Mouse (Mus musculus): ENCODE data around the gene Pcnx3. TPM values are rescaled to one million over a fixed set of nuclear protein-coding genes. Genes with fewer than 3 reads are reported as not detected.

The Pcnx3 gene
- polyA plus RNA-seq, 1 experiment from 2014 or later = 29.1 TPM

DNA sequence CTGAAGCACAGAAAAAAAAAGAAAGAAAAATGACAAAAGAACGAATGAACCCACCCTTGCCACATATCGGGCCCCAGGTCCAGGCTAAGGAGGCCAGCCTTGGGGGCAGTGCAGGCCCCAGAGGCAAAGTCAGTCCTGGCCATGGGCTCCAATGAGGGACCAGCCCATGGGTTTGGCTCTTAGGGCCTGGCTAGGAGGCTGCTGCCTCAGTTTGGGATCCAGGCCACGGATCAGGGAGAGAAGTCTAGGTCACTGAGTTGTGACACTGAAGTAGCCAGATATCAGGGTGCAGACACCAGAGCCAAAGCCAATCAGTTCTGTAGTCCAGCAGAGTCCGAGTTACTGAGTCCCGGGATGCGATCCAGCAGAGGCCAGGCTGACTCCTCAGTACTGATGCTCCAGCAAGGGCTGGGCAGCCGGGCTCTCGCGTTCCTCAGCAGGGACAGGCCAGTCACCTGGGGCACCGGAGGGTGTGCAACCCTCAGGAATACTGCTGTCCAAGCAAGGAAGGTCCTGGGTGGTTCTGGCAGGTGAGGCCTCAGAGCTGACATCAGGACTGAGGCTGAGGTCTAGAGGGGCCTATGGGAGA, 23.9 kb downstream of the Pcnx3 start:
- H3K9ac ChIP-seq (replicated peaks) = no peak overlapping the region
- no peak for ATAC-seq
- peaks cover 52% of the 10 kb centered on the region for H3K36me3 ChIP-seq
- H3K9me3 ChIP-seq = no peaks in the 10 kb centered on the region
- H3K4me2 ChIP-seq (replicated peaks) = no peak overlapping the region
- 92% methylated on average over 10 of the region's 10 CpGs for whole genome bisulfite sequencing
- H3K4me3 ChIP-seq (replicated peaks) = no peak overlapping the region
- no peak overlapping the region for H3K27ac ChIP-seq
- H3K27me3 ChIP-seq = no peaks in the 10 kb centered on the region
- peaks cover 15% of the 10 kb centered on the region for H3K4me1 ChIP-seq (replicated peaks)

GRCm38 (mm10) chr19:5662981-5663913, 25.5 kb downstream of the Pcnx3 start, which contains the start of gene Sipa1:
Gene Sipa1 (minus strand): TSS chr19:5663707.
- H3K9ac ChIP-seq (replicated peaks) = peak within 1 kb of the TSS; percentile 64
- WGBS = 2% methylated on average over 32 of the region's 32 CpGs
- peak within 1 kb of the TSS; percentile 38 for H3K4me3 ChIP-seq (replicated peaks)
- H3K9me3 ChIP-seq = no peaks in the 10 kb centered on the region
- ATAC-seq = peak; percentile 84
- H3K4me1 ChIP-seq (replicated peaks) = peaks cover 15% of the 10 kb centered on the region
- peaks cover 41% of the 10 kb centered on the region for H3K36me3 ChIP-seq
- H3K27ac ChIP-seq = peak within 1 kb of the TSS; percentile 68
- H3K4me2 ChIP-seq (replicated peaks) = peak within 1 kb of the TSS; percentile 57
- H3K27me3 ChIP-seq = no peaks in the 10 kb centered on the region

DNA sequence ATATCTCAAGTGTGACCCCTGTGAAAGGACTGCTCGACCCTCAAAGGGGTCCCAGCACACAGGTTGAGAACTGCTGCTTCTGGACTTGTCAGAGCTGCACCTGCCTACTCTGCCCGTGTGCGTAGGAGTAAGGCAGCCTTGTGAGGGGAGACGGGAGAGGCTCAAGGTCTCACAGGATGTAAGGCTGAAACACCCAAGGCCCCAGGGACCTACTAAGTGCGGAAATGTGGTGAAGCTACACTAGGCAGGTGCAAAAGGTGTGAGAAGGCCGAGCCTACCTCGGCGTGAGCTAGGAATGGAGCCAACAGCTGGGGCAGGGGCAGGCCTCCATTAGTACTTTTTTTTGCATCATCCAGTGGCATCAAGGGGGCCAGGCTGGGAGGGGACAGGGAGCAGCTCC, 26.4 kb downstream of the Pcnx3 start:
- H3K36me3 ChIP-seq = peaks cover 31% of the 10 kb centered on the region
- no peak for ATAC-seq
- H3K27me3 ChIP-seq = no peaks in the 10 kb centered on the region
- H3K4me2 ChIP-seq (replicated peaks) = peak overlapping the region; percentile 57
- WGBS = 80% methylated on average over 8 of the region's 8 CpGs
- no peaks in the 10 kb centered on the region for H3K9me3 ChIP-seq
- H3K4me1 ChIP-seq (replicated peaks) = peaks cover 15% of the 10 kb centered on the region
- peak overlapping the region; percentile 68; the same call in 1 of the 2 replicates for H3K27ac ChIP-seq
- H3K4me3 ChIP-seq (replicated peaks) = peak overlapping the region; percentile 38; the same call in 1 of the 2 replicates
- H3K9ac ChIP-seq (replicated peaks) = peak overlapping the region; percentile 64

DNA sequence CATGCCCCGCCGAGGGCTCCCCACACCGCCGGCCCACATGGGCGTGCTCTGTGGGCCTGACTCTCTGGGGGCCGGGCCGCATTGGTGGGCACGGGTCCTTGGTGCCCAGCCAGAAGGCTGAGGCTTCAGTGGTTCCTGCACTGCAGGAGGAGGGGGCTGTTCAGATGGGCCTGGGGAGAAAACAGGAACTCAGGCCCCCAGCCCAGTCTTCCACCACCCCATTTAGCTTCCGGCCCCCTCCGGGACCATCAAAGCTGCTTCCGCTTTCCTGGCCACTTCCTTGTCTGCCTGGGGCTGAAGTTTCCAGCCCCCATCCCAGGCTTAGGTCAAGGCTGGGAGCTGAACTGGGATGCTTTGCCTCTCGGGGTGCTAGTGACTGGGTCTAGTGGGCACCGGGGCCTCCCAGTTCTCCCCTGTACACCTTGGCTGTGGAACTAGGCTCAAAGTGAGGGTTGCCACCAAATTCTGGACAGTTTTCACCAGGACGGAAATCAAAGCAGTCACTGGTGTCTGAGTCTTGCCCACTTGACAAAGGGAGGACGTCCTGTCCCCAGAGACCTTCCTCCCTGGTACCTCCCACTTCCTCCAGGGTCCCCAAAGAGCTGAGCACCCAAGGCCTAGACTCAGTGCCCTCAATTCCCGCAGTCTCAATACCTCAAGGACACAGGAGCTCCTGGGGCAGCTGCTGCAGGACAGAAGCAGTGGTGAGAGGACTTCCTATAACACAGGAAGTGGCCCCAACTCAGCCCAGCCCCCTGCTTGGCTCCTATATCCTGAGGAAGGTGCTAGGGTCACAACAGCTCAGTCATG, 27.6 kb downstream of the Pcnx3 start:
- H3K27ac ChIP-seq = no peak overlapping the region
- no peak for ATAC-seq
- WGBS = 89% methylated on average over 16 of the region's 16 CpGs

DNA sequence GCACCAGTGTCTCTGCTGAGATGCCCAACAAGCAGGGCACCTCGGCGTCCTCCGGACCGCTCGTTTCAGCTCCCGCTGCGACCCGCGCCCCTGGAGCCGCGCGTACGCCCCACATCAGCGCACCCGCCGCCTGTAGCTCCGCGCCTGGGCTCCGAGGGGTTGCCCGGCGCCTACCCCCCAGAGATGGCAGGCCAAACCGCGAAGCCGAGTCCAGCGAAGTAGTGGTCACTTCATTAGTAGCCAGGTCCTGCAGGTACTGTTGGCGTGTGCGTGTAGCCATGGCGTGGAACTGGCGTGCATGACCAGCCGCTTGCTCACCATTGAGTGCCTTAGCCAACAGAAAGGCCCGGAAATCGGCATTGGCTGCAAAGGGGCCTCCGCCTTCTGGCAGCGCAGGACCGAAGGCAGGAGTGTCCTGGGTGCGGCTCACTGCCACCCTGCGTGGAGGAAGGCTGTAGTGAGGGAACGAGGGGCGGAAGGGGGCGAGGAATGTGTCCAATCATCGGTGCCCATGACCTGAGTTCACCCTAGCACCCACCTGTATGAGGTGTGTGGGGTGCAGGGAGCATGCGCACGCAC, 33.9 kb downstream of the Pcnx3 start:
- H3K9me3 ChIP-seq = no peaks in the 10 kb centered on the region
- peak overlapping the region; percentile 57 for H3K9ac ChIP-seq (replicated peaks)
- ATAC-seq = peak; percentile 32; the same call in 1 of the 2 replicates
- peaks cover 17% of the 10 kb centered on the region; the same call in 1 of the 2 replicates for H3K36me3 ChIP-seq
- H3K27ac ChIP-seq = no peak overlapping the region
- peak overlapping the region; percentile 42 for H3K4me3 ChIP-seq (replicated peaks)
- WGBS = 5% methylated on average over 43 of the region's 43 CpGs
- H3K4me1 ChIP-seq (replicated peaks) = peaks cover 15% of the 10 kb centered on the region
- peak overlapping the region; percentile 70 for H3K4me2 ChIP-seq (replicated peaks)
- peaks cover 48% of the 10 kb centered on the region for H3K27me3 ChIP-seq

More for the DNA sequence above, 27.6 kb downstream of the Pcnx3 start:
- Histone ChIP-seq H3K36me3 (peaks cover 20% of the 10 kb centered on the region), H3K4me3 (replicated peaks) (no peak overlapping the region), H3K27me3 (peaks cover 7% of the 10 kb centered on the region), H3K9ac (replicated peaks) (no peak overlapping the region), H3K4me2 (replicated peaks) (no peak overlapping the region), H3K4me1 (replicated peaks) (peaks cover 15% of the 10 kb centered on the region), H3K9me3 (no peaks in the 10 kb centered on the region)

DNA sequence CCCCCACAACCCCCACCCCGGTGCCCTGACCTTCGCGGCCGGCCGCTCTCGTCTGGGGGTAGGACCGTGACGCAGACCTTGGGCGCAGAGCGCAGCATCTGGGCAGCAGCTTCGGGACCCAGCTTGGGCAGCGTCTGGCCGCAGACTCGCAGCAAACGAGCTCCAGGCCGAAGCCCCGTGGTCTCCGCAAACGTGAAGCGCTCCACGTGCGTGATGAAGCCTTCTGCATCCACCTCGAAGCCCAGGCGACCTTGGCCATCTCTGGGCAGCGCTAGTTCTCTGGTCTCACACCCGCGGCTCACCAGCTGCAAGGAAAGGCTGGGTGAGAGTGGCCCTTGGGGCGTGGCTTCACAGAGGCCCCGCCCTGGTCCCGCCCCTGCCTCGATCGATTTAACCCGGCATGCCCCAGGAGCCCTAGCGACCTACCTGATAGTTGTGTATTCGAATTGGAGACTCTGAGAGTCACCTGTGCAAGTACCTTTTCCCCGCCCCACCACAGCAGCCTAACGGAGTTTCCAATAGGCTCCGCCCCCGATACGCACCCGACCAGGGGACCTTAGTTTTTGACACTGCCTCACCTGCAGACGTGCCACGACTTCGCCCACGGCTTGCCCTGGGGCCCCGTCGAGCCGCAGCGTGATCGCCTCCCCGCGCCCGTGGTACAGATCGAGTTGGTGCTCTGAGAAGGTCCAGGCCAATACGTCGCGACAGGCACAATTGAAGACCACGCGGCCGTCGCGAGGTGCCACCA, 34.6 kb downstream of the Pcnx3 start:
- Histone ChIP-seq H3K36me3 (peaks cover 15% of the 10 kb centered on the region; the same call in 1 of the 2 replicates), H3K4me2 (replicated peaks) (peak overlapping the region; percentile 70), H3K4me1 (replicated peaks) (peaks cover 17% of the 10 kb centered on the region), H3K9ac (replicated peaks) (peak overlapping the region; percentile 57), H3K27me3 (peaks cover 48% of the 10 kb centered on the region), H3K9me3 (no peaks in the 10 kb centered on the region), H3K4me3 (replicated peaks) (peak overlapping the region; percentile 42), H3K27ac (no peak overlapping the region)
- 8% methylated on average over 62 of the region's 62 CpGs for WGBS
- ATAC-seq = peak; percentile 46

- WGBS = 69% methylated on average over 6 of the region's 6 CpGs
- ATAC-seq = no peak
- Histone ChIP-seq H3K36me3 (peaks cover 18% of the 10 kb centered on the region), H3K4me2 (replicated peaks) (no peak overlapping the region), H3K4me1 (replicated peaks) (peaks cover 29% of the 10 kb centered on the region), H3K9me3 (no peaks in the 10 kb centered on the region), H3K9ac (replicated peaks) (no peak overlapping the region), H3K4me3 (replicated peaks) (no peak overlapping the region), H3K27me3 (peaks cover 48% of the 10 kb centered on the region), H3K27ac (no peak overlapping the region)
These were observed 36.1 kb downstream of the Pcnx3 start for GRCm38 (mm10) chr19:5652570-5652969.

GRCm38 (mm10) chr19:5651502-5652274, 37.0 kb downstream of the Pcnx3 start:
- Histone ChIP-seq H3K4me3 (replicated peaks) (no peak overlapping the region), H3K9ac (replicated peaks) (no peak overlapping the region), H3K27me3 (peaks cover 46% of the 10 kb centered on the region), H3K36me3 (peaks cover 27% of the 10 kb centered on the region), H3K9me3 (no peaks in the 10 kb centered on the region), H3K4me1 (replicated peaks) (peaks cover 29% of the 10 kb centered on the region), H3K27ac (no peak overlapping the region), H3K4me2 (replicated peaks) (no peak overlapping the region)
- no peak for ATAC-seq
- WGBS = 63% methylated on average over 12 of the region's 13 CpGs

GRCm38 (mm10) chr19:5649298-5649741, 39.4 kb downstream of the Pcnx3 start:
- ATAC-seq = peak; percentile 15; the same call in 1 of the 2 replicates
- Histone ChIP-seq H3K4me3 (replicated peaks) (peak overlapping the region; percentile 33), H3K9me3 (no peaks in the 10 kb centered on the region), H3K36me3 (peaks cover 50% of the 10 kb centered on the region), H3K4me2 (replicated peaks) (peak overlapping the region; percentile 57), H3K9ac (replicated peaks) (peak overlapping the region; percentile 53), H3K27me3 (peaks cover 23% of the 10 kb centered on the region), H3K4me1 (replicated peaks) (peaks cover 21% of the 10 kb centered on the region), H3K27ac (peak overlapping the region; percentile 82)
- 72% methylated on average over 6 of the region's 6 CpGs for WGBS

All from midbrain, embryonic 13.5 days (tissue).